Mouse (Mus musculus) G1E (cell line): ENCODE data around the gene Zfp853. TPM values are rescaled to one million over a fixed set of nuclear protein-coding genes. Genes with fewer than 3 reads are reported as not detected.

ENCODE experiments used
- ATAC-seq: 2 replicates; pipeline ENCODE4 v1.8.0; 2016; ENCODE audit warnings: mild to moderate bottlenecking; ENCODE audit not compliant: insufficient number of reproducible peaks, poor library complexity, low FRiP score, severe bottlenecking; ENCODE audit errors: extremely low read depth
- DNase-seq: peaks from one replicate; pipeline ENCODE4 v3.0.0; 2012; ENCODE audit warnings: low spot score
- H3K27me3 ChIP-seq: 2 replicates; pipeline ENCODE4 v1.6.1; 2012; ENCODE audit warnings: mild to moderate bottlenecking, low read length, inconsistent platforms; ENCODE audit not compliant: insufficient read depth
- H3K36me3 ChIP-seq: replicated peaks from 2 replicates; pipeline ENCODE3; 2012; ENCODE audit warnings: mild to moderate bottlenecking, inconsistent platforms
- H3K4me1 ChIP-seq: 2 replicates; pipeline ENCODE4 v1.6.1; 2012; ENCODE audit warnings: low read depth, low read length, inconsistent platforms, mixed read lengths; ENCODE audit not compliant: insufficient read depth
- H3K4me3 ChIP-seq: 2 replicates; pipeline ENCODE4 v1.5.1; 2012; ENCODE audit warnings: low read depth, mild to moderate bottlenecking, inconsistent platforms, low read length, moderate library complexity, mixed read lengths
- H3K9me3 ChIP-seq: replicated peaks from 2 replicates; pipeline ENCODE4 v1.6.1; 2012; ENCODE audit warnings: inconsistent platforms
- CTCF ChIP-seq: IDR thresholded peaks from 2 replicates; pipeline ENCODE4 v1.5.1; 2012; ENCODE audit warnings: low read depth, low read length, inconsistent platforms, mixed read lengths
- GATA1 ChIP-seq: IDR thresholded peaks from 2 replicates; pipeline ENCODE4 v1.6.1; 2012; ENCODE audit warnings: borderline replicate concordance, low read length, inconsistent platforms, mixed read lengths
- GATA2 ChIP-seq: IDR thresholded peaks from 2 replicates; pipeline ENCODE4 v1.6.1; 2012; ENCODE audit warnings: low read depth, low read length, inconsistent platforms, borderline replicate concordance
- POLR2AphosphoS5 ChIP-seq: IDR thresholded peaks from 2 replicates; pipeline ENCODE4 v1.6.1; 2012; ENCODE audit warnings: low read depth, low read length, inconsistent platforms; ENCODE audit not compliant: insufficient replicate concordance
- TAL1 ChIP-seq: conservative IDR thresholded peaks from 2 replicates; pipeline ENCODE4 v1.6.1; 2012; ENCODE audit warnings: low read depth, low read length, inconsistent platforms, mixed read lengths
- polyA plus RNA-seq: library from polyadenylated mRNA; stranded (reverse); fragments of >175 nt; gene quantifications from 2 replicates; pipeline ENCODE4 v1.2.3, GENCODE M21; 2012
- total RNA-seq, 2 experiments: library from RNA; stranded (forward) in 1 of 2; stranded (reverse) in 1 of 2; fragments of 200-1000 nt in 1 of 2; fragments of >200 nt in 1 of 2; fragmentation: Nextera tagmentation in 1 of 2; gene quantifications; 2 replicates each; pipeline ENCODE4 v1.2.3; 2014 to 2017

Gene Zfp853
- total and polyA plus RNA-seq, 3 experiments = 0.03 to 0.11 TPM; not detected in 1

DNA sequence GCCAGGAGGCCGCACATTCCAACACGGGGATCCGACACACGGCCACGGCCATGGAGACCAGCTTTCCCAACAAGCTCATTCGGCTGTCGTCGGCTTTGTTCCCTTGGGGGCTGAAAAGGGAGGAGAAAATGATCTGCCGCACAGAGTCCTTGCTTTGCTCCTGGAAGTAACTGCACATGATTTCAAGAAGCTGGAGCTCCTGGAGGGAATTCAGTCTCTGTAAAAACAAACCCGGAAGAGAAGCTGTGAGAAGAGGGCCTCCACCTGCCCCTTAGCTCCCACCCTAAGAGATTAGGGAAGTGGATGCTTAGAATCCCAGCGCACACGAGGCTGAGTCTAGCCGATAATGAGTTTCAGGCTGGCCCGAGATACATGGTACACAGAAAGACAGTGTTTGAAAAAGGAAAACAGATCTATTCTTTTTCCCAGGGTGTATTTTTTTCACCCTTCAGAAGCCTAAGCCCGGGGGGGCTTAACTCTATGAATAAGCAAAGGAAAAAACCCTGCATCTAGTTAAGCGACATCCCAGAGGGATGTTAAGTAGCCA is 20.8 kb upstream of the Zfp853 start:
- TF ChIP-seq GATA1 = no peak
- no peak for TF ChIP-seq TAL1
- TF ChIP-seq POLR2AphosphoS5 = no peak
- Histone ChIP-seq H3K4me3 (peak overlapping the region; percentile 93), H3K36me3 (peaks cover 88% of the 10 kb centered on the region), H3K9me3 (no peaks in the 10 kb centered on the region), H3K27me3 (no peaks in the 10 kb centered on the region), H3K4me1 (peaks cover 55% of the 10 kb centered on the region)
- DNase-seq = peak; percentile 87
- ATAC-seq = 0 out of 2 replicates have a peak, but pooled peaks have one; percentile 16

DNA sequence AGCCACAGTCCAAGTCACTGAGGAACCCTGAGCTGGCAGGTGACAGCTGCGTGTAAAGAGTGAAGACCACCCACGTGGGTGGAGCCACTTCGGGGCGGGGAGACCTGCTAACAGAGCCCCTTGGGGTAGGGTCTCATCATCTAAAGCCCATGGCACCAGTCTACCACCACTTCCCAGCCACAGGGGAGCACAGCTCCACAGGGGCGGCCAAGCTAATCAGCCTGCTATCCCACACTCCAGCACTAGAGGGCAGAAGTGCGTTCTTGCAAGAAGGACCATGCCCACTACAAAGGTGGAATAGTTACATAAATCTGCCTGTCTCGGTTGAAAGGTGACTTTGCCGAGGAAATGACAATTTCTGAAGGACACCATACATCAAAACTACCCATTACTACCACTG is 18.5 kb upstream of the Zfp853 start:
- H3K4me3 ChIP-seq = peak overlapping the region; percentile 17; the same call in 1 of the 2 replicates
- TF ChIP-seq CTCF = peak; percentile 94
- no peak for TF ChIP-seq GATA1
- TF ChIP-seq TAL1 = no peak
- H3K27me3 ChIP-seq = no peaks in the 10 kb centered on the region
- H3K4me1 ChIP-seq = peaks cover 69% of the 10 kb centered on the region
- no peak for ATAC-seq
- peak; percentile 70 for DNase-seq
- H3K9me3 ChIP-seq = no peaks in the 10 kb centered on the region
- peaks cover 88% of the 10 kb centered on the region for H3K36me3 ChIP-seq

DNA sequence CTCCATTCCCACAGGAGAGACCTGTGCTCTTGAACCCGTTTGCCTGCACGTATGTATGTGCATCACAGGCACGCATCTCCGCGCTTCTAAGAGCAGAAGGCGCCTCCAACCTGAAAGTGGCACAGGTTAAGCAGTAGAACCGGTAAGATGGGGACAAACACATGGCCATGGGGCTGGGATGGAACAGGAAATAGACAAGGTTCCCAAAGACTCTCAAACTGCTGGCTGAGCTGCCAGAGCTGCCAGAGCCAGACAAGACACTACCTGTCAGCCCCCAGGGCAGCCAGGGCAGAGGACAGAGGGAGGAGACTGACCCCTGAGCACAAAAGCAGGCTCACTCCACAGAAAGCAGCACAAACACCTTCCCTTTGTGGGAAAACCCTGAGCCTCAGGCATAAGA is 16.5 kb upstream of the Zfp853 start:
- no peak for TF ChIP-seq GATA2
- TF ChIP-seq CTCF = no peak
- TF ChIP-seq POLR2AphosphoS5 = no peak
- TF ChIP-seq TAL1 = no peak
- no peak for TF ChIP-seq GATA1
- Histone ChIP-seq H3K4me1 (peaks cover 71% of the 10 kb centered on the region), H3K4me3 (no peak overlapping the region), H3K27me3 (no peaks in the 10 kb centered on the region), H3K36me3 (peaks cover 91% of the 10 kb centered on the region), H3K9me3 (peaks cover 10% of the 10 kb centered on the region)
- ATAC-seq (no peak), DNase-seq (no peak)

DNA sequence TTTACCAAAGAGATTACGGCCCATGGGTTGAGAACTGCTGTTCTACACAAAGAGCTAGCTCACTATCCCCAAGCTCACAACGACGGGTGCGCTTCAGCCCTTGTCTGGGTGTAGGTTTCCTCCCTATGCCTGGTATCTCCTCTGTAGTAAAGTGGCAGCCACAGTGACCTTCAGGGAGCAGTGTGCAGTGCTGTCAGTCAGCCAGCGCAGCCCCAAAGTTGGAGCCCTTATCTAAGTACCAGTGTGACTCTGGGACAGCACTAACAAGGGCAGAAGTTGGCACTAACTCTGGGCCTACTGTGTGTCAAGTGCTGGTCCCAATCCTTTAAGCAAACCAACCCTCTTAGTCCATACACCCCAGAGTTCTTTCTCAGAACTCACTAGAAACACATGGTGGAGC is 15.4 kb upstream of the Zfp853 start:
- H3K9me3 ChIP-seq = peaks cover 10% of the 10 kb centered on the region
- H3K4me1 ChIP-seq = peaks cover 70% of the 10 kb centered on the region
- H3K4me3 ChIP-seq = no peak overlapping the region
- DNase-seq (no peak), ATAC-seq (no peak)
- TF ChIP-seq GATA2 (no peak), GATA1 (no peak), TAL1 (no peak), POLR2AphosphoS5 (no peak), CTCF (no peak)
- H3K27me3 ChIP-seq = no peaks in the 10 kb centered on the region
- peaks cover 97% of the 10 kb centered on the region for H3K36me3 ChIP-seq

DNA sequence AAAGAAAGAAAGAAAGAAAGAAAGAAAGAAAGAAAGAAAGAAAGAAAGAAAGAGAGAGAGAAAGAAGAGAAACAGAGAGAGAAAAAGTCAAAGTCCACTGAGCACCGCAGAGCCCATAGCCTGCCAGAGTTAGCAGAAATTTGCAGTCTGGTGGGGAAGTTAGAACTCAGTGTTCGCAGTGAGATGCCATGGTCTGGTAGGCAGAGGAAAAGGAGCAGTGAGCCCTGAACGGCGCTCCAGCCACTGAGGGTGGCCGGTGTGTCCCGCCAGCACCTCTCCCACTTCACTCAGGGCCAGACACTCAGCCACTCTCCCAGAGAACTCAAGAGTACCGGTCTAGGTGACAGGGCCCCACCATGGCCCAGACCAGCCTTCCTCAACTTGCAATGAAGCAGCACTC is 10.8 kb upstream of the Zfp853 start:
- H3K36me3 ChIP-seq = peaks cover 98% of the 10 kb centered on the region
- H3K4me3 ChIP-seq = no peak overlapping the region; the same call in 1 of the 2 replicates
- no peak for DNase-seq
- no peak for TF ChIP-seq POLR2AphosphoS5
- no peak for TF ChIP-seq TAL1
- no peak for TF ChIP-seq CTCF
- TF ChIP-seq GATA2 = no peak
- TF ChIP-seq GATA1 = no peak
- no peak for ATAC-seq
- H3K4me1 ChIP-seq = peaks cover 34% of the 10 kb centered on the region
- H3K9me3 ChIP-seq = peaks cover 10% of the 10 kb centered on the region
- H3K27me3 ChIP-seq = no peaks in the 10 kb centered on the region

DNA sequence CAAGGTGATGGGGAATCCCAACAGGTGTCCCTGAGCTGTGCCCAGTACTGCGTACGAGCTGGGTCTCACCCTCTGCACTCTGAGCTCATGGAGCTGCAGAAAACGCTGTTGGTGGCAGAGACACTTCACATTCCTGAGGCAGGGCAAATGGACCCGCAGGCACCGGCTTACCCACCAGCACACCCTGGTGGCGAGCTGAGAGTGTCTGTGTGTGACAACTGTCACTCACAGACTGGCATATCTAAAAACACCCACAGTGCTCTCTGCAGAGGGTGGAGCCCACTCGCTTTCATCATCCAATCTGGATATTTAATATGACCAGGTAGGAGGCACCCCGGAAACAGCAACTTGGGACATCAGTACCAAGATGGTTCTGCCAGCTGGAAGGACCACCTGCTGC is 7.9 kb upstream of the Zfp853 start:
- H3K36me3 ChIP-seq = peaks cover 94% of the 10 kb centered on the region
- no peaks in the 10 kb centered on the region for H3K27me3 ChIP-seq
- DNase-seq (no peak), ATAC-seq (no peak)
- TF ChIP-seq TAL1 (no peak), GATA2 (no peak), CTCF (no peak), GATA1 (no peak), POLR2AphosphoS5 (no peak)
- peaks cover 16% of the 10 kb centered on the region for H3K4me1 ChIP-seq
- peaks cover 10% of the 10 kb centered on the region for H3K9me3 ChIP-seq
- no peak overlapping the region for H3K4me3 ChIP-seq

DNA sequence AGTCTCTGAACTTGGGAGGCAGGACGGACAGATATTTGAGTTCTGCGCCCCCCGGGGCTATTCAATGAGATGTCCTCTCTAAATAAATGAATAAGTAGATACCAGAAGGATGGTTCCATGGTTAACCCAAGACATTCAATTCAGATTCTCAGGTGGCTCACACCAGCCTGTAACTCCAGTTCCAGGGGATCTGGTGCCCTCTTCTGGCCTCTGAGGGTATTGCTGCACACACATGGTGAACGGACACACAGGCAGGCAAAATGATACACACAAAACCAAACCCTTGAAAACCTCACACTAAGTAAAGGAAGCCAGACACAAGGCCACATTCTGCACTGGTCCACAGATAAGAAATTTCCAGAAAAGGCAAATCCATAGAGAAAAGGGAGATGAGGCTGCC is 6.3 kb upstream of the Zfp853 start:
- no peak for DNase-seq
- Histone ChIP-seq H3K4me1 (peaks cover 12% of the 10 kb centered on the region), H3K9me3 (no peaks in the 10 kb centered on the region), H3K4me3 (no peak overlapping the region), H3K27me3 (no peaks in the 10 kb centered on the region), H3K36me3 (peaks cover 90% of the 10 kb centered on the region)
- TF ChIP-seq CTCF (peak; percentile 88), POLR2AphosphoS5 (no peak)
- no peak for ATAC-seq
